Mouse (Mus musculus) layer of hippocampus, adult 8-10 months (tissue): ENCODE measurements around the gene Pitpna. TPM values are rescaled to one million over a fixed set of nuclear protein-coding genes. Genes with fewer than 3 reads are reported as not detected.

Experiments used
- microRNA-seq, 2 experiments: library from miRNA; unstranded; fragments of <30 nt; microRNA quantifications; one replicate each; pipeline ENCODE4 v1.2.0; 2022
- total RNA-seq, 4 experiments: library from RNA; stranded (reverse); gene quantifications; 2 replicates each; pipeline ENCODE4 v1.2.4; 2022

The Pitpna gene
- total RNA-seq, 4 experiments from 2014 or later: 264 to 282 (median 275) TPM

Small RNA genes within 50 kb of the gene (microRNA-seq; reads per million reads assigned to microRNA genes)
- 0.32 to 1.0 reads per million in 2 experiments for gene Mir3971

Other genes with a start within 250 kb of the Pitpna start
- 10 to 100 TPM; 61.7 to 67.5 (median 66.1) TPM for gene Rpa1, start 239.8 kb upstream of the Pitpna start, total RNA-seq
- 10 to 100 TPM; 15.0 to 23.6 (median 19.6) TPM for gene Smyd4, start 239.7 kb upstream of the Pitpna start, total RNA-seq
- gene Serpinf1, start 165.4 kb upstream of the Pitpna start, total RNA-seq: 10 to 100 TPM in 3 of 4 experiments, 1 to 10 TPM in 1; 9.7 to 16.0 (median 11.5) TPM
- gene Serpinf2, start 148.5 kb upstream of the Pitpna start, total RNA-seq: 1 to 10 TPM in 2 of 4 experiments, under 1 TPM in 2; 0.45 to 4.0 (median 1.8) TPM
- 10 to 100 TPM; 23.5 to 25.3 (median 24.3) TPM for gene Wdr81, start 133.4 kb upstream of the Pitpna start, total RNA-seq
- gene Tlcd2, start 126.4 kb upstream of the Pitpna start, total RNA-seq: under 1 TPM in 3 of 4 experiments, not detected in 1; 0.43 to 0.45 (median 0.45) TPM
- 100 to 1,000 TPM; 129 to 140 (median 135) TPM for gene Prpf8, start 101.3 kb upstream of the Pitpna start, total RNA-seq
- 1 to 10 TPM; 1.1 to 2.3 (median 1.6) TPM for gene Rilp, start 78.0 kb upstream of the Pitpna start, total RNA-seq
- 1 to 10 TPM; 1.1 to 1.6 (median 1.4) TPM for gene Scarf1, start 74.6 kb upstream of the Pitpna start, total RNA-seq
- 10 to 100 TPM; 42.6 to 55.5 (median 52.7) TPM for gene Slc43a2, start 56.4 kb upstream of the Pitpna start, total RNA-seq
- 10 to 100 TPM; 45.1 to 54.5 (median 50.2) TPM for gene Inpp5k, start 42.9 kb downstream of the Pitpna start, total RNA-seq
- 10 to 100 TPM; 17.0 to 24.3 (median 20.5) TPM for gene Myo1c, start 62.4 kb downstream of the Pitpna start, total RNA-seq
- 100 to 1,000 TPM; 111 to 128 (median 120) TPM for gene Crk, start 91.2 kb downstream of the Pitpna start, total RNA-seq
- 1,000 to 10,000 TPM; 1,071 to 1,270 (median 1,168) TPM for gene Ywhae, start 144.8 kb downstream of the Pitpna start, total RNA-seq
- 100 to 1,000 TPM in 2 of 4 experiments, 10 to 100 TPM in 2; 60.4 to 104 (median 86.0) TPM for gene Doc2b, start 208.0 kb downstream of the Pitpna start, total RNA-seq